In genomic region chr8:48114591-48114990, GRCm38 (mm10) we compare ENCODE assay signal across 13 mouse cellular contexts. TPM values are rescaled to one million over a fixed set of nuclear protein-coding genes. Genes with fewer than 3 reads are reported as not detected.
A peak's percentile ranks its signal among the peaks of the same experiment; 100 is the strongest.
DNase-seq lines count a peak whose midpoint lies in the region; ATAC-seq lines count a peak whose summit lies in the region.
"Had no signal": no experiment of that assay in that cellular context is flagged by ENCODE, and none has a peak within 500 bp of the region (broad histone marks: within the 10 kb centered on the region; RNA-seq: fewer than 3 reads in every experiment).

No protein-coding gene starts in this region.

- H3K4me2 ChIP-seq in kidney, embryonic 16.5 days (replicated peaks; ENCODE audit: low read depth, low read length), result no peak overlapping the region
- no peak overlapping the region for H3K4me2 ChIP-seq in midbrain, embryonic 15.5 days
- H3K4me2 ChIP-seq: forebrain, embryonic 15.5 days; heart, embryonic 15.5 days; limb, embryonic 15.5 days; midbrain, embryonic 13.5 days had no signal

- H3K27me3 ChIP-seq in kidney, embryonic 16.5 days (ENCODE audit: insufficient read depth, low read length), result no peaks in the 10 kb centered on the region
- H3K27me3 ChIP-seq in midbrain, embryonic 15.5 days (replicated peaks), result no peaks in the 10 kb centered on the region
- H3K27me3 ChIP-seq: forebrain, embryonic 15.5 days; heart, embryonic 15.5 days; limb, embryonic 15.5 days; midbrain, embryonic 13.5 days had no signal

- DNase-seq in cerebellum, postnatal 25 days, result peak; percentile 13 to 33
- DNase-seq in cerebellum, adult 8-10 months, result no peak
- DNase-seq in kidney, postnatal 10 days, result peak; percentile 60
- peak; percentile 24 to 51 for DNase-seq in kidney, postnatal 25 days
- DNase-seq: thymus, adult 2 months had no signal

- H3K27ac ChIP-seq in kidney, embryonic 16.5 days (ENCODE audit: low read length), result no peak overlapping the region
- no peak overlapping the region for H3K27ac ChIP-seq in midbrain, embryonic 15.5 days
- H3K27ac ChIP-seq: forebrain, embryonic 15.5 days; heart, embryonic 15.5 days; hindbrain, postnatal 0 days; limb, embryonic 15.5 days; midbrain, embryonic 13.5 days had no signal

- H3K9me3 ChIP-seq in kidney, embryonic 16.5 days (ENCODE audit: low read length), result peaks cover 15% of the 10 kb centered on the region
- no peaks in the 10 kb centered on the region for H3K9me3 ChIP-seq in midbrain, embryonic 15.5 days
- H3K9me3 ChIP-seq: heart, embryonic 15.5 days; limb, embryonic 15.5 days had no signal

- H3K4me3 ChIP-seq in kidney, embryonic 16.5 days (ENCODE audit: low read length), result no peak overlapping the region
- no peak overlapping the region for H3K4me3 ChIP-seq in midbrain, embryonic 15.5 days
- H3K4me3 ChIP-seq: forebrain, embryonic 15.5 days; heart, embryonic 15.5 days; limb, embryonic 15.5 days; midbrain, embryonic 13.5 days had no signal

- no peak overlapping the region for H3K9ac ChIP-seq in kidney, embryonic 16.5 days (replicated peaks; ENCODE audit: low read length)
- H3K9ac ChIP-seq in midbrain, embryonic 15.5 days, result no peak overlapping the region
- H3K9ac ChIP-seq: forebrain, embryonic 15.5 days; heart, embryonic 15.5 days; limb, embryonic 15.5 days; midbrain, embryonic 13.5 days had no signal

- H3K36me3 ChIP-seq in kidney, embryonic 16.5 days (ENCODE audit: insufficient read depth, low read length), result peaks cover 38% of the 10 kb centered on the region
- no peaks in the 10 kb centered on the region for H3K36me3 ChIP-seq in midbrain, embryonic 15.5 days (replicated peaks)

- ATAC-seq in kidney, embryonic 16.5 days (ENCODE audit: low FRiP score, low TSS enrichment), result no peak
- ATAC-seq in monocyte, adult 5-6 weeks (replicated peaks; ENCODE audit: insufficient number of reproducible peaks, low FRiP score, low TSS enrichment, poor library complexity, severe bottlenecking), result no peak
- ATAC-seq in midbrain, embryonic 15.5 days (replicated peaks), result no peak
- ATAC-seq: forebrain, embryonic 15.5 days; hindbrain, postnatal 0 days; midbrain, embryonic 13.5 days had no signal

- WGBS in kidney, embryonic 16.5 days, result 58% methylated on average over 6 of the region's 6 CpGs
- WGBS in midbrain, embryonic 15.5 days, result 84% methylated on average over 6 of the region's 6 CpGs

- H3K4me1 ChIP-seq in kidney, embryonic 16.5 days (ENCODE audit: insufficient read depth, low read length), result peaks cover 9% of the 10 kb centered on the region
- H3K4me1 ChIP-seq in midbrain, embryonic 15.5 days, result peaks cover 4% of the 10 kb centered on the region; the same call in 1 of the 2 replicates

RNA-seq across cellular contexts. Expression of gene Dctd, which starts 15.7 kb away (rescaled TPM):
- polyA plus RNA-seq in kidney, embryonic 16.5 days (2015; fragmentation: Nextera tagmentation; extraction: Ambion mirVana), result 37.1 and 38.8 TPM in 2 replicates
- 0.48 to 1.6 TPM (median 1.5 TPM) in 3 replicates for total RNA-seq in monocyte, adult 5-6 weeks (2017)
- 11.6 and 11.8 TPM in 2 replicates for polyA plus RNA-seq in midbrain, embryonic 15.5 days (2015; fragmentation: Nextera tagmentation; extraction: Ambion mirVana)
